Mouse (Mus musculus) ES-Bruce4 (cell line): ENCODE measurements at regions not wholly inside any gene's neighbourhood (a gene's known extent, or its start where the extent isn't known, plus 50 kb on each side); places are given as distances from the start of the nearest gene placed in this dataset.

Source experiments
- CTCF ChIP-seq: IDR thresholded peaks from one replicate; pipeline ENCODE4 v1.8.1; 2011; ENCODE audit warnings: low read depth, low read length
- EP300 ChIP-seq: IDR thresholded peaks from 2 replicates; pipeline ENCODE4 v1.6.1; 2011; ENCODE audit warnings: low read depth, low read length; ENCODE audit not compliant: insufficient read depth

DNA sequence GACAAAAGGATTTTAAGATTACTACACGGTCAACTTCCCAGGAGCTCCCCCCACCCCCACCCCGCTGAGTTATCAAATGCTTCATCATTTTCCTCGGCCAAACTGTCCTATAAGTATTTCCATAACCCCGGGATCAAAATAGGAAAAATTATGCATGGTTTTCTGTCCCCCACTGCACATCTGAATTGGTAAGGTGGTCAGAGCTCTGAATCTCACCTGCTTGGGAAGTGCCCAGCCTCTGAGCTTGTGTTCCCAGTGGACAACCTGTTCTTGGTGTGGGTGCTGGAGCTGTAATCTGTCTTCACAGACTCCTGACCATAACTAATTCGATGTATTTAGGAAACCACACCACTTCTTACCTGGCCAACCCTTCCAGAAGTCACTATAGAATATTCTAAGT lies 77.9 kb downstream of the Nr2f2 start:
- TF ChIP-seq CTCF (no peak), EP300 (no peak)
